Mouse (Mus musculus): ENCODE measurements around the gene 1810024B03Rik. TPM values are rescaled to one million over a fixed set of nuclear protein-coding genes. Genes with fewer than 3 reads are reported as not detected.
"Not testable (repeated sequence)": the region's sequence is repeated elsewhere in the genome, so short reads cannot be mapped to it uniquely, and the experiment has no call there.

The 1810024B03Rik gene
- total RNA-seq (2021) = 1 to 10 TPM in 1 of 2 experiments, under 1 TPM in 1; 0.37 to 1.3 TPM
- long read RNA-seq = 0 reads

DNA sequence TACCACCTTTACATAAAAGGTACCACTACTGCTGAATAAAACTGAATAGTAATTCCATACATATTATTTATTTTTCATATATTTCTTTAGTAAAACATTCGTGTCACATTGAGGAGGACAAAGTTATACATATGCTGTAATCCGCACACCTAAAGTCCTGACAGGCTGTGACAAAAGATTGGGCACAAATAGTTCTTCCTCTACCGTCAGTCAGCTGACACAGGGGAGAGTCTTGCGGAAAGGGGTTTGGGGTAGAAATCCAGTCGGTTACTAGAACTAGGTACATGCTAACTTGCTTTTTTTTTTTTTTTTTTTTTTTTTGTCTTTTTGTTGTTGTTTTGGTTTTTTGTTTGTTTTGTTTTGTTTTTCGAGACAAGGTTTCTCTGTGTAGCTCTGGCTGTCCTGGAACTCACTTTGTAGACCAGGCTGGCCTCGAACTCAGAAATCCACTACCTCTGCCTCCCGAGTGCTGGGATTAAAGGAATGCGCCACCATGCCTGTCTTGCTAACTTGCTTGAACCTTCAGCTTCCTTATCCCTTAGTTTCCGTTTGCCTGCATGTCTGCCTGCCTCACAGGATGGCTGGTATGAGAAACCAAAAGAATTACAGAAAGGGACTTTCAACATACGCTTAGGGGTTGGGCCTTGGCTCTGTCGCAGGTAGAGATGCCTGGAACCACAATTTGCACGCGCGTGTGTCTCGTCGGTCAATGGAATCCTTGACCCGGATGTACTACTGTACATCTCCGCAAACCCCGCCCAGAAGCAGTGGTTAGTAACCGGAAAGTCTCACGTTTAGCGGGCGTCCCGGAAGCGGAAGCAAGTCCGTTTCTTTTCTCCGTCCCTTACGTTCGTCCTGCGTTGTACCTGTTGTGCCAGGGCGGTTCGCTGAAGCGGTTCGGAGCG is at the start of gene 1810024B03Rik, which contains the start of gene Snrnp200:
TSS of gene 1810024B03Rik (minus strand) at position 734 of the 905 bp plus-strand sequence.
TSS of gene Snrnp200 (plus strand) at position 840 of the 905 bp plus-strand sequence.
- peak; percentile 91 to 97 for DNase-seq (ENCODE audit: low spot score in 2 of 2)

DNA sequence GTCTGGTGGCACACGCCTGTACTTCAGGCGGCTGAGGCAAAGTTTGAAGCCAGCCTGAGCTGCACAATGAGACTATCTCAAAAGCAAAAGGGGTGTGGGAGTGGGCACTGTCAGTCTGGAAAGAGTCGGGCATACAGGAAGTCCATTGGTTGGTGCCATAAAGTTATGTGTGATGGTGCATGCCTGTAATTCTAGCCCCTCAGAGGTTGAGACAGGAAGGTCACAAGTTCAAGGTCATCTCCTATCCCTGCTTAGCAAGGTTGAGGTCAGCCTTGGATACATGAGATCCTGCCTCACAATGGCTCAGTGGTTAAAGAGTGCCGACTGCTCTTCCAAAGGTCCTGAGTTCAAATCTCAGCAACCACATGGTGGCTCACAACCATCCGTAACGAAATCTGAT is 47.2 kb upstream of the 1810024B03Rik start:
- DNase-seq (ENCODE audit: low spot score in 2 of 2) = no peak

DNA sequence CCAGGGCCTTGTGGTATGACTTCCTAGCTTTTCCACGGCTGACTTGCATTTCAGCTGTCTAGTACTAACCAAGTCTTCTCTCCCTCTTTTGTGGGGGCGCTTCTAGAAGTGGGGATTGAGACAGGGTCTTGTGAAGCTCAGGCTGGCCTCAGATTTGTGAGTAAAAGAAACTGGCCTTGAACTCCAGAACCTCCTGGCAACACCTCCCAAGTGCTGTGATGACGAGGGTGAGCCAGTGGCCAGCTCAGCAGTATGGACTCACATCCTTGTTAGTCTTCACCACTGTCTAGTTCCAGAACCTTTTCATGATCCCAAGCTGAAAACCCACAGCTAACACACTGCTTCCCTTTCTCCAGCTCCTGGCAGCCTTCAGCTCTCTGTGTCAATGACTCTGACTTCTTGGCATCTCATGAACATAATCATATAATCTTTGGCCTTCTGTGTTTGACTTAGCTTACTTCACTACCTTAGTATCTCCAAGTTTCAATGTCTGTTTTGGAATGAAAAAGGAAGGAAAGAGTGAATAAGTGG is 46.6 kb upstream of the 1810024B03Rik start:
- DNase-seq (ENCODE audit: low spot score in 2 of 2) = no peak

DNA sequence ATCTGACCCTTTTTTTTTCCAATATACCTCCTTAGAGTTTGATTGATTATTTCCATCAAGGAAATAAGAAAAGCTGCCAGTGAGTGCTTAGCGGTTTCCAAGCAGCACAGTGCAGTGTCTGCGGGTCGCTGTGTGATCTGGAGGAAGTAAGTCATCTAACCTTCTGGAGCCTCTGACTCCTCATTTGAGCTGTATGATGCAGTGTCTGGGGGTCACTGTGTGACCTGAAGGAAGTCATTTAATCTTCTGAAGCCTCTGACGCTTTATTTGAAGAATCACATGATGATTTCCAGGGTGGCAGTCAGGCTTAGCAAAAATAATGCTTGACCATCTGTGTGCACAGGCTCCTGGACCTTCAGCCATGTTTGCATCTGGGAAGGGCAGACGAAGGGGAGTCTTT is 44.7 kb upstream of the 1810024B03Rik start:
- no peak for DNase-seq (ENCODE audit: low spot score in 2 of 2)

DNA sequence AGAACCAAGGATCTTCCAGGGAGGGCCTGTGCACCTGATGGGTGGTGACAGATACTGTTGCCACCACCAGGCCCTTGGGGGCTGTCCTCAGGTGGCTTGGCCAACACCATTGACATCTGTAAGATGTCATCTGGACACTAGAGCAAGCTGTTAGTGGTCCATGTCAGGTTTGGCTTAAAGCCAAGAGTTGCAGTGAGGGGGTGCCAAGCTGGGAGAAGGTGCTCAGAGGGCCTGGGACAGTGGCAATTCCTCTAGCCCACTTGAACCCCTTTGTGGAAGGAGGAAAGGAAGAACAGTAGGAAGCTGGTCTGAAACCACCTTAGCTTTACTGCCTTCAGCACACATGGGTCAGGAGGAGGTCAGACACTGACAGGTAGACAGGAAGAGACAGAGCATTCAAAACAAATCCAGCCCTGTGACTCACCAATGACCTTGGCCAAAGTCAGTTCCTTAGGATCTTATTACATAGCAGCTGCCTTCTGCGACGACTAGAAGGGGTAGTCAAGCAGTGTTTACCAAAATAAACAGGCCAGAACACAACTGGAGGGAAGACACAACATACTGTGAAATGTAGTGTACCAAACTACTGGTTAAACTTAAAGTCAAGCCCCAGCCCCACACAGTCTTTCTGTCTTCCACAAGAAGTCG is 43.9 kb upstream of the 1810024B03Rik start:
- DNase-seq (ENCODE audit: low spot score in 2 of 2) = no peak

DNA sequence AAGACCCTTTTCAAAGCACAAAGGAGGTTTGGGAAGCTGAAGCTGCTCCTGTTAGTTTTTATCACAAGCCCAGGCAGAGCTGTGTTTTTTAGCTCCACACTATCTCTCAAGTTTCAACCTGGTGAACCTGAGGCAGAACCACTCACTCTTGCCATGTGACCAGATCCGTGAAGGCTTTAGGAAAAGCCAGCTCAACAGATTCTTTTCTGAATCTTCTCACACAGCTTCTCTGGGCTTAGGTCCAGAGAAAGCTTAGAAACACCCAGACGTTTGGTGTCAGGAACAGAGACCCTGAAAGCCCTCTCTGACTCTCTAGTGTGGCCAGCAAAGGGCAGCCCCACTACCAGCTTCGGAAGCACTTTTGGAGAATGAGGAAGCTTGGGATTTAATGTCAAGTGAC is 43.4 kb upstream of the 1810024B03Rik start:
- no peak for DNase-seq (ENCODE audit: low spot score in 2 of 2)

DNA sequence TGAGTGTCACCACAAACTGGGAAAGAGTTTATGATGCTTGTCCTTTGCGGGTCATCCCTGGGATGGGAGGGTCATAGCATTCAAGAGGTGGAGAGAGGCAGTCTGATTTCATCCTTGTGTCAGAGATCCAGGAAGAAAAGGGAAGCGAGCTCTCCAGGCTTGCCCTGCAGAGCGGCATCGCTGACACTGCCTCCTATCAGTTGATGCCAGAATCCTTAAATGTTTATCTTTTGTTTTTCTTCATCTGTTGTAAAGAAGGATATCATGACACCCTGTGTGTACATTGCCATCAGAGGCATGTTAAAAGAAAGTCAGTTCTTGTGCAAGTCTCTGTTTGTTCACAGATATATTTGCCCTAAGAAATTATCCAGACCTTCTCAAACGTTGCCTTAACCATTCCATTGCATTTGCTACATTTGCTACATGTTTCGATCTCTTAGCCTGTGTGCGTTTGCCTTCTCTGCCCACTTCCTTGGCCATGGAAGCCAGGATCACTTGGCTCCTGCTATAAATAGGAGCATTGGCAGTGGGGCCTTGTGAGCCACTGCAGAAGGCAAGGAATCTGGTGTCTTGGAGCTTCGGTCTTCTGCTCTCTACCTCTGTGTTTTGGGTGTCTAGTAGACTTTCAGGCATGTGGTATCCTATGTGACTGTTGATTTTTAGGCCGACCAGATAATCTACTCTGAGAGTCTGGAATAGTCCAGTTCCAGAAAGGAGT is 42.4 kb upstream of the 1810024B03Rik start:
- DNase-seq (ENCODE audit: low spot score in 2 of 2) = no peak

DNA sequence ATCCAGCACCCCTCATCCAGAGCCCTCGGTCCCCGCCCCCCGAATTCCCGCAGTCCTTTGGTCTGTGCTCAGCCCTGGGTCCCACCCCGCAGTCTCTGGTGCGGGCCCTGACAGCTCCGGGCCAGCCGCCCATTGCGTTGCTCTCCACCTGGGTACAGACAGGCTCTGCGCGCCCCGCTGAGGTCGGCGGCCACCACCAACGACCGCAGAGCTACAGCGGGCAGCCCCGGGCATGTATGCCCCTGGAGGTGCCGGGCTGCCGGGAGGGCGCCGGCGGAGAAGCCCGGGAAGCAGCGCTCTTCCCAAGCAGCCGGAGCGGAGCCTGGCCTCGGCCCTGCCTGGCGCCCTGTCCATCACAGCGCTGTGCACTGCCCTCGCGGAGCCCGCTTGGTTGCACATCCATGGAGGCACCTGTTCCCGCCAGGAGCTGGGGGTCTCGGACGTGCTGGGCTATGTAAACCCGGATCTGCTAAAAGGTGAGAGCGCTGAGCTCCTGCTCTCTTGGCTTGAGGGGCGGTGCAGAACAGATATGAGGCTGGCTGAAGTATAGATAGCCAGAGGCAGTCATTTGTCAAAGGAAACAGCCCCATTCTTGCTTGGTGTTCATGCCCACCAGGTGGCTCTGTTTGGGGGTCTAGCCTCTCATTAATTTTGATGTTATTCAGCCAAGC is 40.4 kb upstream of the 1810024B03Rik start:
- peak; percentile 27 to 32 for DNase-seq (ENCODE audit: low spot score in 2 of 2)

DNA sequence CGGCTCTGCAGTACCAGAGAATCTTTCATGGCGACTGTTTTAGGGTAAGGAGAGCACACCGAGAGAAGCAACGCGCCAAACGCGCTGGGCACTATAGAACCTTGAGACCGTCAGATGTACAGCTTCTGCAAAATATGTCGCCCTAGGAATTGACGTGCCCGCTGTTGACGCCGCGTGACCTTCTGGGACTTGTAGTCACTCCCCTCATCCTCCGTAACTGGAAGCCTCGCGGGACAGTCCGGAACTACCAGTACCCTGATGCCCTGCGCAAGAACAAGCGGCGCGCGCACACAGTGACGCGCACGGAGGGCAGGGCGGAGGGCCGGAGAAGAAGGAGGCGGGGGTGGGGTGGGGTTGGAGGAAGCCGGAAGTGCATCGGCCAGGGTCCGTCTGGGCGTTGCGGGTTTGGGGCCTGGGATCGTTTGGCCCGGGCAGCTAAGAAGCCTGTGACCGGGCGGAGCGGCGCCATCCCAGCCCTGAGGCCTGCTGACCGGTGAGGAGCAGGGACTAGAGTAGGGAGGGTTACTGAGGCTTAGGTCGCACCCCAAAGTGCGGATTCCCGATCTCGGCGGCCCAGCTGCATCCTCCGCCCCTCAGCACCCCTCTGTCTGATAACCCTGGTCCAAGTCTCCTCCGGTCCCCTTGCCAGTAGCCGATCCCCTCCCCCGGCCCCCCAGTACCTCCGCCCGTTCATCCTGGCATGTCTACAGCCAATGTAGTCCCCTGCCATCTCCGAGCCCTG is 39.7 kb upstream of the 1810024B03Rik start, which contains the start of the genes Ciao1 and Tmem127:
TSS of gene Ciao1 (minus strand) at position 225 of the 742 bp plus-strand sequence.
TSS of gene Tmem127 (plus strand) at position 317 of the 742 bp plus-strand sequence.
- DNase-seq (ENCODE audit: low spot score in 2 of 2) = peak; percentile 97 to 98

DNA sequence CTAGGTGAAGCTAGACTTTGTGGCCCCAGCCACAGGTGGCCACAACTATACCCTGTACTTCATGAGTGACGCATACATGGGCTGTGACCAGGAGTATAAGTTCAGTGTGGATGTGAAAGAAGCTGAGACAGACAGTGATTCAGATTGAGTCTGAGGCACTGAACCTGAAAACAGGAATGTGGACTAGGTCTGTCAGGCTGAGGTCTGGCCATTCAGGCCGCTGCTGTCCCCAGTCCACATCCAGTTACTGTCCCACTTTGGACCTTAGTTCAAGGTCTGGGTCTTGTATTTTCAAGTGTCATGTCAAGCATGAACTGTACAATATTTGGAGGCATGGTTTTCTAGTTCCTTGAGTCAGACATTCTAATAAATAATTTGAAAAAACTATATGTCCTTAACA is 32.0 kb upstream of the 1810024B03Rik start:
- no peak for DNase-seq (ENCODE audit: low spot score in 2 of 2)

DNA sequence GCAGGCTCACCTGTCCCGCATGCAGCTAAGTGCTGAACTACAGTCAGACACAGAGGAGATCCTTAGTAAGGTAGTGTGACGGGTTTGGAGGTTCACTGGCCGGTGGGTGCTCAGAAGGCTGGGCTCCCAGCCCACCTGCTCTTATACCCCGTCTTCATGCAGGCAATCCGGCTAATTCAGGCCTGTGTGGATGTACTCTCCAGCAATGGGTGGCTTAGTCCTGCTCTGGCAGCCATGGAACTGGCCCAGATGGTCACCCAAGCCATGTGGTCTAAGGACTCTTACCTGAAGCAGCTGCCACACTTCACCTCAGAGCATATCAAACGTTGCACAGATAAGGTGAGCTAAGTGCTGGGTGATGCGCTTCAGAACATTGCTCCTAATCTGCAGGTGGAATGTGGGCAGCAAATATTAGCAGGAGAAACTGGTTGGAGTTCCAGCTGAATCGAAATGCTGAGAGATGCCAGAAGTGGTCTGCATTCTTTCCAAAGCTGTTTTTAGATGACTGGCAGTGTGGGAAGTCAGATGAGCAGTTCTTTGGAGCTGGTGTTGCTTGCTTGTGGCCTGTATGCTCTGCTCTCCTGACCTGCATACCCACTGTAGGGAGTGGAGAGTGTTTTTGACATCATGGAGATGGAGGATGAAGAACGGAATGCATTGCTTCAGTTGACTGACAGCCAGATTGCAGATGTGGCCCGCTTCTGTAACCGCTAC is 30.0 kb upstream of the 1810024B03Rik start:
- DNase-seq (ENCODE audit: low spot score in 2 of 2) = no peak

DNA sequence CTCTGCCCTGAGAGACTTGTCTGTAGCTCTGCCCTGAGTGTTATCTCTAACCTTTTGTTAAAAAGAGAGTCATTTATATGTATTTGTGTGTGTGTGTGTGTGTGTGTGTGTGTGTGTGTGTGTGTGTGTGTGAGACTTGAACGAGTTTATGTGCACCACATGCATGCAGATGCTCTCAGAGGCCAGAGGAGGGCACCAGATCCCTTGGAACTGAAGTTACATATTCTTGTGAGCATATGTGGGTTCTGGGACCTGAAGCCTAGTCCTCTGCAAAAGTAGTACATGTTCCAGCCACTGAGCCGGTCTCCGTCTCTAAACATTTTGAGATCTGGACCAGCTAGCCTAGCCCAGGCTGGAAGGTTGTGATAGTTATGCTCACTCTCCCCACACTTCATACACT is 17.2 kb upstream of the 1810024B03Rik start:
- no peak for DNase-seq (ENCODE audit: low spot score in 2 of 2)

DNA sequence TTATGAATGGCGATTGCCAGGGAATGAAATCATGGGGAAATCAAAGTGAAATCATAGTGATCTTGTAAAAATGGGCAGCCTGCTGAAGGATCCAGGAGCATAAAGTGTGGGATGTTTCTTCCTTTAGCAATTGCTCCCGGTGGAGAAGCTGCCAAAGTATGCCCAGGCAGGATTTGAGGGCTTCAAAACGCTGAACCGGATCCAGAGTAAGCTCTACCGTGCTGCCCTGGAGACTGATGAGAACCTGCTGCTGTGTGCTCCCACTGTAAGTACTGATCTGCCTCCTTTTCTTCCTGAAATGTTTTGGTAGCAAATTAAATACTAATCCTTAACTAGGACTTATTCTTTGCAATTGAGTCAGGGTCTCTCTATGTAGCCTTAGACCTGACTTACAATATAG is 9.7 kb upstream of the 1810024B03Rik start:
- DNase-seq (ENCODE audit: low spot score in 2 of 2) = no peak

DNA sequence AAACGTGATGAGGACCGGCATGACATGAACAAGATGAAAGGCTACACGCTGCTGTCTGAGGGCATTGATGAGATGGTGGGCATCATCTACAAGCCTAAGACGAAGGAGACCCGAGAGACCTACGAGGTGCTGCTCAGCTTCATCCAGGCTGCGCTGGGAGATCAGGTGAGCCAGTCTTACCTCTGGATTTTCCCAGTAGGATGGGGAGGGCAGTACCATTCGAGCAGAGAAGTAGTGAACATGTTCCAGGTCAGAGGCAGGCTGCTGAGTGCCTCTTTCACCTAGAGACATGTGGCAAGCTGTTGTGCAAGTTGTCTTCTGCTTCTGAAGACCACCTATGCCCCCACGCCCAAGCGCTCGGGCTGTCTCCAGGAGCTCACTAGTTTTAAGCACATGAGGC is 2.6 kb upstream of the 1810024B03Rik start:
- DNase-seq (ENCODE audit: low spot score in 2 of 2) = no peak

DNA sequence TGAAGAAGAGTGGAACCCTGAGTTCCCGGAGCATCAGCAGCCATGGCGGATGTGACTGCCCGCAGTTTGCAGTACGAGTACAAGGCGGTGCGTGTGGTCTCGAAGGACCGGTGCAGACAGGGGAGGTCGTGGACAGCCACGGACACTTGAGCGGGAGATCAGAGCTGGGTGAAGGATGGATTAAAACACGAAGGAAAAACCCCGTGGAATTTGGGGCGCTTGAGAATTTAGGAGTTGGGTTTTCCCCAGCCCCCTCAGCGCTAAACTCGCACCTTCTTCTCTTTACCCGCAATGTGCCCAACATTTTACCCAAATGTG is 331 bp upstream of the 1810024B03Rik start:
- no peak for DNase-seq (ENCODE audit: low spot score in 2 of 2)

DNA sequence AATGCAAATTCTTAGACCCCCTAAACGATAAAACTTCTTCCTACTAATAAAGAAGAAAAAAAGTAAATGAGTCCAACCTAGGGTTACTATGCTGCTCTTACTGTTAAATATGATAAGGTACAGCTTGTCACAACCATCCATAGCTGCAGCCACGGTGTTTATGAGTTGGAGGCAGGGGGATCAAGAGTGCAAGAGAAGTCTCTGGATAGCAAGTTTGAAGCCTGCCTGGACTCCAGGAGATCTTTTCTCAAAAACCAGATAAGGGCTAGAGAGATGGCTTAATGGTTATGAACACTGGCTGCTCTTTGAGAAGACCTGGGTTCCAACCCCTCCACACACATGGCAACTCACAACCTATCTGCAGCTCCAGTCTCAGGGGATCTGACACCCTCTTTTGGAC is 1.2 kb downstream of the 1810024B03Rik start:
- no peak for DNase-seq (ENCODE audit: low spot score in 2 of 2)

DNA sequence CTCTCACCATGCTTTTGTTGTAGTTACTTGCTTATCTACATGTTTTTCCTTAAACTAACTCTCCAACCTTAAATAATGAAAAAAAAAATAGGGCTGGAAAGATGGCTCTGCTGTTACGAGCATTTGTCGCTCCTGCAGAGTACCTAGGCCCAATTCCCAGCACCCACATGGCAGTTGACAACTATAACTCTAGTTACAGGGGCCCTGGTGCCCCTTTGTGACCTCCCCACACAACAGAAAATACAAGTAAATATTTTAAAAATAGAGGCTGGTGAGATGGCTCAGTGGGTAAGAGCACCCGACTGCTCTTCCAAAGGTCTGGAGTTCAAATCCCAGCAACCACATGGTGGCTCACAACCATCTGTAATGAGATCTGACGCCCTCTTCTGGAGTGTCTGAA is 2.1 kb downstream of the 1810024B03Rik start:
- DNase-seq (ENCODE audit: low spot score in 2 of 2) = not testable (repeated sequence)

DNA sequence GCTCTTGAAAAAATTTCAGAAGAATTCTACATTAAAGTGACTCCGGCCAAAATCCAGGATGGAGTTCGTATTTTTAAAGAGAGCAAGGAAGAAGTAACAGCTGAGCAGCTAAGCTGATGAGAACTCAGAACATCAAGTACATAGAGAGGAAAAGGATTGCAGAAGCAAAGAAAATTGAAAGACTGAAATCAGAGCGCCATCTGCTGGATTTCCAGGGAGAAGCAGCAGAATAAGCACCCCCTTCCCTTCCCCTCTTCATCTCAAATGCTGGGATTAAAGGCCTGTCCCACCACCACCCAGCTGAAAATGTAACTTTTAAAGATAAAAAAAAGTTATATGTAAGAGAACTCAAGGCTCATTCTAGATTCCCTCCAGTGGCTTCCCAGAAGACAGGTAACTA is 3.1 kb downstream of the 1810024B03Rik start:
- peak; percentile 19 to 80 for DNase-seq (ENCODE audit: low spot score in 2 of 2)

DNA sequence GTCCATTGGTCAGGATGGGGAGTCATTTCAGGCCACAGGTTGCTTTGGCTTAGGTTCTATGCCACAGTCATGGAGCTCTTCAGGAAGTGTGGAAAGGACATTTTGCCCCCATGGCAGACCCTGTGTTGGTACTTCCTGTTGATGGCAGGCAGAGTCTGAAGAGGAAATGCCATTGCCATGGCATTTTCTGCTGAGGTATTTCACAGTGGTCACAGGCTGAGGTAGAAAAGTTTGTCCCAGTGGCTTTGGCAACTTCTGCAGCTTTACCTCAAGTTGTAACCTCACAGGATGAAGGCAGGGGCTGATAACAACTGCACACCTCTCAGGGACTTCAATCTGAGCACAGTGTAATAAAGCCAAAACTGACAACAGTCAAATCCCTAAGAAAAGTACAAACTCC is 18.5 kb downstream of the 1810024B03Rik start:
- no peak for DNase-seq (ENCODE audit: low spot score in 2 of 2)

Data from layer of hippocampus, adult 18-20 months (tissue).